Mouse (Mus musculus): ENCODE measurements at regions not wholly inside any gene's neighbourhood (a gene's known extent, or its start where the extent isn't known, plus 50 kb on each side); places are given as distances from the start of the nearest gene placed in this dataset.

- Histone ChIP-seq H3K4me2 (no peak overlapping the region), H3K9ac (no peak overlapping the region), H3K27ac (no peak overlapping the region), H3K27me3 (no peaks in the 10 kb centered on the region), H3K9me3 (replicated peaks) (no peaks in the 10 kb centered on the region), H3K36me3 (no peaks in the 10 kb centered on the region), H3K4me3 (replicated peaks) (no peak overlapping the region), H3K4me1 (replicated peaks) (peaks cover 22% of the 10 kb centered on the region)
- ATAC-seq (ENCODE audit: low read depth) (no peak), DNase-seq (no peak)
- 64% methylated on average over 13 of the region's 13 CpGs for WGBS (ENCODE audit: insufficient replicate concordance)
Observed at GRCm38 (mm10) chr3:101513611-101514311, 90.7 kb downstream of the Atp1a1 start.

All from liver, embryonic 13.5 days (tissue).